Mouse (Mus musculus) spleen, adult 2 months (tissue): ENCODE measurements around the gene Coro7. TPM values are rescaled to one million over a fixed set of nuclear protein-coding genes. Genes with fewer than 3 reads are reported as not detected.

Source experiments
- DNase-seq, 2 experiments: peaks; one replicate each; pipeline versions ENCODE4 v3.0.0 to v3.0.0-alpha.2; 2012 to 2021; ENCODE audit warnings: low spot score in 2 of 2, low read depth in 1 of 2
- H3K27ac ChIP-seq: fragments of 200-500 bp; 2 replicates; pipeline ENCODE4 v1.5.1; 2012; ENCODE audit warnings: low read length, inconsistent platforms; ENCODE audit not compliant: insufficient read depth
- H3K27me3 ChIP-seq: fragments of 200-500 bp; 2 replicates; pipeline ENCODE4 v1.6.1; 2012; ENCODE audit warnings: mild to moderate bottlenecking, moderate library complexity, low read length, inconsistent platforms; ENCODE audit not compliant: control insufficient read depth, insufficient read depth
- H3K36me3 ChIP-seq: fragments of 200-500 bp; 2 replicates; pipeline ENCODE4 v1.6.1; 2012; ENCODE audit warnings: mild to moderate bottlenecking, low read length, inconsistent platforms; ENCODE audit not compliant: control insufficient read depth, insufficient read depth
- H3K4me1 ChIP-seq: fragments of 200-500 bp; 2 replicates; pipeline ENCODE4 v1.6.1; 2011; ENCODE audit warnings: inconsistent platforms; ENCODE audit not compliant: control insufficient read depth, insufficient read depth, insufficient read length
- H3K4me3 ChIP-seq: fragments of 200-500 bp; 2 replicates; pipeline ENCODE4 v1.5.1; 2011; ENCODE audit warnings: mild to moderate bottlenecking, inconsistent platforms; ENCODE audit not compliant: insufficient read depth, insufficient read length; ENCODE audit errors: extremely low read depth
- CTCF ChIP-seq: fragments of 200-500 bp; IDR thresholded peaks from 2 replicates; pipeline ENCODE4 v1.5.1; 2011; ENCODE audit warnings: mild to moderate bottlenecking, inconsistent platforms; ENCODE audit not compliant: insufficient read depth, insufficient read length, insufficient replicate concordance; ENCODE audit errors: extremely low read depth
- POLR2A ChIP-seq: fragments of 200-500 bp; IDR thresholded peaks from 2 replicates; pipeline ENCODE4 v1.6.1; 2011; ENCODE audit warnings: low read depth, low read length, inconsistent platforms
- WGBS: fragments of 180-500 bp; shearing (Covaris S2); methylation state at CpG from one replicate; pipeline ENCODE4 v1.1.7; 2018; 5-methylcytosine and 5-hydroxymethylcytosine counted together
- polyA plus RNA-seq: library from polyadenylated mRNA; depleted of rRNA; stranded (reverse); fragments of >200 nt; gene quantifications from 2 replicates; pipeline ENCODE4 v1.2.3, GENCODE M21; 2012

Coro7 gene
- polyA plus RNA-seq, 1 experiment = 150 TPM

- Histone ChIP-seq H3K36me3 (no peaks in the 10 kb centered on the region), H3K27ac (no peak overlapping the region), H3K4me1 (no peaks in the 10 kb centered on the region), H3K4me3 (no peak overlapping the region), H3K27me3 (no peaks in the 10 kb centered on the region)
- TF ChIP-seq CTCF (no peak), POLR2A (no peak)
- WGBS = 63% methylated on average over 3 of the region's 3 CpGs
- DNase-seq = no peak
Measured at GRCm38 (mm10) chr16:4602189-4602588, 77.4 kb downstream of the Coro7 start.

GRCm38 (mm10) chr16:4600701-4601310 lies 78.8 kb downstream of the Coro7 start:
- Histone ChIP-seq H3K4me1 (no peaks in the 10 kb centered on the region), H3K4me3 (no peak overlapping the region), H3K27me3 (no peaks in the 10 kb centered on the region), H3K36me3 (no peaks in the 10 kb centered on the region), H3K27ac (no peak overlapping the region)
- 83% methylated on average over 9 of the region's 9 CpGs for WGBS
- TF ChIP-seq POLR2A = no peak
- no peak for TF ChIP-seq CTCF
- DNase-seq = no peak

DNA sequence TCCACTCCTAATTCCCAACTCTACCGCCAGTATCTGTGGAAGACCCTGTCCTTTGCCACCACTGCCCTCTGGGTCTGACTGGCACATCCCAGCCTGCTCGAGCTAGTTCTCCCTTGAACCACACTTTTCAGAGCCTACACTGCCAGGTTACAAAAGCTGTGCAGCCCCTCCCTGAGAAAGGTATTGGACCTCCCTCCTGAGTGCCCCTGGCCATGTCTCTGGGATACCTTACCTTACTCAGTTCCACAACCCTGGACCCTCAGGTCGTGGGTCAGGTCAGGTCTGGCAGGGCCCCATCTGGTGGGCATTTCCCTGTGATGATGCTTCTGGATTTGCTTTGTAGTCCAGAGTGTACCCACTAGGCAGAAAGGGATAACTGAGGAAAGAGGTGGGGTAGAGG lies 80.0 kb downstream of the Coro7 start:
- 72% methylated on average over 3 of the region's 3 CpGs for WGBS
- no peak for TF ChIP-seq POLR2A
- TF ChIP-seq CTCF = no peak
- no peak overlapping the region for H3K27ac ChIP-seq
- no peak overlapping the region for H3K4me3 ChIP-seq
- no peak for DNase-seq
- no peaks in the 10 kb centered on the region for H3K36me3 ChIP-seq
- peaks cover 5% of the 10 kb centered on the region for H3K27me3 ChIP-seq
- H3K4me1 ChIP-seq = no peaks in the 10 kb centered on the region; the same call in 1 of the 2 replicates

- peaks cover 11% of the 10 kb centered on the region for H3K27me3 ChIP-seq
- DNase-seq = no peak
- no peak overlapping the region for H3K27ac ChIP-seq
- H3K4me3 ChIP-seq = no peak overlapping the region
- 64% methylated on average over 6 of the region's 6 CpGs for WGBS
- TF ChIP-seq POLR2A = no peak
- no peak for TF ChIP-seq CTCF
- no peaks in the 10 kb centered on the region; the same call in 1 of the 2 replicates for H3K4me1 ChIP-seq
- H3K36me3 ChIP-seq = no peaks in the 10 kb centered on the region
Measured at GRCm38 (mm10) chr16:4598891-4599543, 80.6 kb downstream of the Coro7 start.

DNA sequence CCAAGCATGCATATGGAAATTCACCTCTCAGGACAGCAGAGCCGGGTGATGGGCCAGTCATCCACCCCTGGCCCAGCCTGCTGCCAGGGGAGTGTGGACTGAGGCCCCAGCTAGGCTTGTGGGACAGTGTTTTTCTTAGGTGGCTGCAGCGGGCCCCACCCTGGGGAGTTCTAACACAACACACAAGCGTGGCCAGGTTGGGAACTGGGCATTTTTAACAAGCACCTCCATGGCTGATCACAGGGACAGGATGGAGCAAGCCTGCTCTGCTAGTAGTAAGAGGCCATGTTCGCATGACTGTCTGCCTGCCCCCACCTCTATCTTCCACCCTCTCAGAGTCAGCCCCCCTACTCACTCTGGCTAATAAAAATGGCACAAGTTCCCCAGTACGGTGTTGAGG lies 81.5 kb downstream of the Coro7 start:
- no peak overlapping the region for H3K27ac ChIP-seq
- no peak for DNase-seq
- WGBS = 87% methylated on average over 5 of the region's 5 CpGs

GRCm38 (mm10) chr16:4597296-4597695 lies 82.3 kb downstream of the Coro7 start:
- Histone ChIP-seq H3K27me3 (peaks cover 12% of the 10 kb centered on the region), H3K36me3 (no peaks in the 10 kb centered on the region), H3K27ac (no peak overlapping the region), H3K4me3 (no peak overlapping the region), H3K4me1 (no peaks in the 10 kb centered on the region; the same call in 1 of the 2 replicates)
- WGBS = 78% methylated on average over 7 of the region's 7 CpGs
- no peak for DNase-seq
- TF ChIP-seq CTCF = no peak

More for the DNA sequence above, 81.5 kb downstream of the Coro7 start:
- no peak overlapping the region for H3K4me3 ChIP-seq
- H3K27me3 ChIP-seq = peaks cover 12% of the 10 kb centered on the region
- no peaks in the 10 kb centered on the region; the same call in 1 of the 2 replicates for H3K4me1 ChIP-seq
- H3K36me3 ChIP-seq = no peaks in the 10 kb centered on the region
- TF ChIP-seq CTCF = no peak
- TF ChIP-seq POLR2A = no peak

DNA sequence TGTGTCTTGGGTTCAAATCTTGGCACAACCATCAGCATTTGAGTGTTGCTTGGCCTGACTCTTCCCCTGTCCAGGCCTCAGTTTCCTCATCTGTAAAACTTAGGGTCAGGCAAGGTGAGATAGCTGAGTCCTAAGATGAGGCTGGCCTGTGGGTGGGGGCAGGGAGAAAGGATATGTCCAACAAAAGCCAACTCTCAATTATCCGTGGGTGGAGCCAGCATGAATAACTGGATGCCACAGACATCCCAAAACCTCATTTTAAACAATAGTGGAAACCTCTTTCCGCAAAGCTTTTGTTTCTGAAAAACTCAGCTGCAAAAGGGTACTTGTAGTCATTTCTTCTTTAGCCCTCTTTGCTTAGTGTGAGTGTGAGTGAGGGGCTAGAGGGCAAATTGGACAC lies 82.7 kb downstream of the Coro7 start:
- peaks cover 12% of the 10 kb centered on the region for H3K27me3 ChIP-seq
- H3K27ac ChIP-seq = no peak overlapping the region
- no peak overlapping the region for H3K4me3 ChIP-seq
- no peaks in the 10 kb centered on the region; the same call in 1 of the 2 replicates for H3K4me1 ChIP-seq
- 82% methylated on average over 2 of the region's 2 CpGs for WGBS
- H3K36me3 ChIP-seq = no peaks in the 10 kb centered on the region
- TF ChIP-seq POLR2A (no peak), CTCF (no peak)
- DNase-seq = no peak
